Mouse (Mus musculus): ENCODE results near the gene 4930578G10Rik.

- TF ChIP-seq POLR2A (IDR thresholded peaks at IDR 0.05; ENCODE audit: control insufficient read depth, extremely low read depth, insufficient read depth, low read length, poor library complexity): no peak
- TF ChIP-seq CTCF (IDR thresholded peaks at IDR 0.05; ENCODE audit: borderline replicate concordance, control insufficient read depth, extremely low read depth, insufficient read depth, low read length, poor library complexity): no peak
Measured at GRCm38 (mm10) chr4:42895118-42895517, 159.8 kb downstream of the 4930578G10Rik start.
